Mouse (Mus musculus) activated CD4-positive, CD25-positive, alpha-beta regulatory T cell, adult 4 months (primary cell): ENCODE data around the gene H2-Q10. TPM values are rescaled to one million over a fixed set of nuclear protein-coding genes. Genes with fewer than 3 reads are reported as not detected.
"Not testable (repeated sequence)": the region's sequence is repeated elsewhere in the genome, so short reads cannot be mapped to it uniquely, and the experiment has no call there.

Experiments
- ATAC-seq: one replicate; pipeline ENCODE4 v1.8.0; 2017
- polyA plus RNA-seq, 2 experiments: library from polyadenylated mRNA; unstranded; fragments of 100-300 nt; shearing (Covaris generic); gene quantifications; one replicate each; pipeline ENCODE4 v1.2.1; 2017

H2-Q10 gene
- polyA plus RNA-seq, 2 experiments from 2014 or later = 7.3 to 20.1 TPM

DNA sequence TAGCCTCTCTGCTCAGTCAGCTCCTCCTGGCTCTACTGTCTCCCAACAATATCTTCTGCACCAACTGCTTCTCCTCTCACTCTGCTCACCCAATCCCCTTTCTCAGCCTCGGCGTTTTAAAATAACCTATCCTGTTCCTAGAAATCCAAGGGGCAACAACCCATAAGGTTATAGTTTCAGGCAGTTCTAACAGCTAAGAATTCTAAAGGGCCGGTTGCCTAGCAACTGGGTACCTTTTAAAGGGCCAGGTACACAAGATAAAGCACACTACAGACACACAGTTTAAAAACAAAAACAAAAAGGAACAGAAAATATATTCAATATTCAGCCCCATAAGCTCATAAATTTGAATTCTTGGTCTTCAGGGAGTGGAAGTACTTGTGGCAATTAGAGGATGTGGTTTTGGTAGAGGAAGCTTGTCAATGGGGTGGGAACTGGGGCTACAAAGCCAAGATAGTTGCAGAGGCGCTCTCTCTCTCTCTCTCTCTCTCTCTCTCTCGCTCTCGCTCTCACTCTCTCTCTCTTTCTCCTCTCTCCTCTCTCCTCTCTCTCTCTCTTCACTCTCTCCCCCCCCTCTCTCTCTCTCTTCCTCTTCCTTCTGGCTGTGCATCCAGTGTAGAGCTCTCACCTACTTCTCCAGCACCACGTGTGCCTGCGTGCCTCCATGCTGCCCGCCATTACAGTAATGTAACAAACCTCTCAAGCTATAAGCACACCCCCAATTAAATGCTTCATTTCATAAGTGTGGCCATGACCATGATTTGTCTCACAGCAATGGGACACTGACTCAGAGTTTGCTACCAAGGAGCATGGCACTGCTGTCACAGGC lies 9.2 kb upstream of the H2-Q10 start:
- ATAC-seq = peak; percentile 92

DNA sequence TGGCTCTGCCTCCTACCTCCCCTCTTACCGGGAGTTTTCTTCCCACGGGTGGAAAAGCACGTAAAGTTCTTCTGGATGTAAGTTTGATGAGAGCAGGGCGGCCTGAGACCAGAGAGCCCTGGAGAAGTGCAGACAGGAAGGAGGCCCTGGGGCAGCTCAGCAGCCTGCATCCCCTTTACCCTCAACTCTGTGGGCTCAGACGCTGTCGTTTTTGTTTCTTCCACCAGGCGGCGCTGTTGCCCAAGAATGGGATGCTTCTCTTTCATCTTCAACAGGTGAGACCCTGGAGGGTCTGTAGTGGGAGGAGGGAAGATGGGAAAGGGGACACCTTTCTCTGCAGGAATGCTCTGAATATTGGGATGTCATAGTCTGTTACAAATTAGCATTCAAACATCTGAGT lies 4.2 kb upstream of the H2-Q10 start:
- ATAC-seq = not testable (repeated sequence)

DNA sequence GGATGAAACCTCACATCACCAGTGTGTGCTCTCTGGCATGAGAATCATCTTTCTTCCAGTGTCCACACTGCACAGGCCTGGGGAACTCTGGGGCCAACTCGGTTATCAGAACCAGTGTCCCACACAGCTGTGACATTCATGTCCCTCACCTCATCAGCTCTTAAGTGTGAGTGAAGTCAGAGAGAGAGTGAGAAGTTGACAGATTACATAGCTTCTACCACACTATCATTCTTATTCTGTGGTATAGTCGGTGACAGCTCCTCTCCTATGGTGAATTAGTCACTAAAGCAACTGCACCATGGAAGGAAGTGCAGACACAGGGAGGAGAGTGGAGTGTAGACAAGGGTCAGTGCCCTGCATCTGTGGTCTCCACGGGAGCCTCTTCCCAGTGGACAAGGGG lies 953 bp upstream of the H2-Q10 start:
- not testable (repeated sequence) for ATAC-seq

GRCm38 (mm10) chr17:35484066-35484465 lies 14.2 kb downstream of the H2-Q10 start:
- no peak for ATAC-seq

DNA sequence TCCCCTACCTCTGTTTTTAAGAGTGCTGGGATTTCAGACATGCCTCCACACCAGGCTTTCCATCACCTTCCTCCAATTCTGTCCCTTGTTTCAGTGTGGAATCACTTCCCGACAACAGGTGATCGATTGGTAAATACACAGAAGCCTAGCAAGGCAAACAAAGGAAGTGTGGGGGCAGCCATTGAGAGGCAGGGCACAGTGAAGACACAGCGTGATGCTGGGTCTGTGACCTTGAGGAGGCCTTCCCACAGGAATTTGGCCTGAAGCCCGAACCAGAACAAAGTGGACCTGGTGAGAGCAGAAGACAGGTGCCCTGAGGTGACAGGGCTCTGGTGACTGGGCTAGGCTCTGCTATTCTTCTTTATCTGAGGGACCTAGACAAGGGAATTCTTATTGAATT lies 15.8 kb downstream of the H2-Q10 start:
- no peak for ATAC-seq

GRCm38 (mm10) chr17:35486726-35487125 lies 16.8 kb downstream of the H2-Q10 start:
- ATAC-seq = no peak

- ATAC-seq = no peak
Measured at GRCm38 (mm10) chr17:35488041-35488440, 18.2 kb downstream of the H2-Q10 start.

DNA sequence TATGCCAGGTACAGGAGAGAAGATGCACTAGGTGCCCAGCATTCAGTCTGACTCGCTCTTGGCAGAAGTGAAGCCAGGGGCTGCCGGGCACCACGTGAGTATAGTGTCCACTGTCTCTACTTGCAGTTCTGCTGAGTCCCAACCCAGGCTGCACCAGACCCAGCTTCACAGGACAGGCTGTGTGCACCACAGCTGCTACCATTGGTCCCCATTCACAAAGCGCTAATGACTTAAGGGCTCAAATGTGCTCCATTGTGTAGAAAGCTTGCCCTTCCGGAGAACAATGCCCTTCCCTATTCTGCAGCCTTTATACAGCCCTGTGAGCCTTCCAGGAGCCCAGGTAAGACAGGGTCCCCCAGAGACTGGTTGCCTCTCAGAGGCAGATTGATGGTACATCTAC lies 20.4 kb downstream of the H2-Q10 start:
- ATAC-seq = no peak

GRCm38 (mm10) chr17:35497124-35497523 lies 27.2 kb downstream of the H2-Q10 start:
- ATAC-seq = no peak

DNA sequence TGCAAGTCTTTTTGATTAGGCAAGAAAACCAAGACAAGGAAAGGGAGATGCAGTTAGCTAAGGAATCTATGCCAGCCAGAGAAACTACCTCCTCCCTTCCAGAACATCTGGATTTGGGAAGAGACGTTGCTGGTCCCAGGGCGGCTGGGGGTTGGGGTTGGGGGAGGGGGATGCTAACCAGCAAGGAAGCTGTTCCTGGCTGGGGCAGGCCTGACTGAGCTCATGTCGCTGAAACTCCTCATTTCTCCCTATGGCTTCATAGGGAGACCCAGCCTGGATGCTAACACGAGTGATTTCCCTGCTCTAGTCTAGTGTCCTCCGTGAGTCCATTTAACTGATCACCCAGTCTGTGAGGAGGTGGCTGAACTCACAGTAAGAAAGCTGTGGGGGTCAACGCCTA lies 32.3 kb downstream of the H2-Q10 start:
- no peak for ATAC-seq

DNA sequence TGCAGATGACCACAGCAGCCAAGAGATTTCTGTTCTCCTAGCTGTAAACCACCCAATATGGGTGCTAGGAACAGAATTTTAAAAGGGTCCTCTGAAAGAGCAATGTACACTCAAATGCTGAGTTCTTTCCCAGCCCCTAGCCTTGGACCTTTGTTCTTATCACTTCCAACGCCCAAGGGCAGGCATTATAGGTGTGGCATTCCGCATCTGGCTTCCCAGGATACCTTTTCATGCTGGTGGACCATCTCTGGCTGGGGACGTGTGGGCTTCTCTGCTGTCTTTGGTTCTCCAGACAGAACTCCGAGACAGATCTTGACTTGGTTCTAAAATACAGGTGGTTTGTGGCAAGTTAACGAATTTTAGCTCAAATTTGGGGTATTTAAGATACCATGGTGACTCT lies 32.9 kb downstream of the H2-Q10 start:
- no peak for ATAC-seq

DNA sequence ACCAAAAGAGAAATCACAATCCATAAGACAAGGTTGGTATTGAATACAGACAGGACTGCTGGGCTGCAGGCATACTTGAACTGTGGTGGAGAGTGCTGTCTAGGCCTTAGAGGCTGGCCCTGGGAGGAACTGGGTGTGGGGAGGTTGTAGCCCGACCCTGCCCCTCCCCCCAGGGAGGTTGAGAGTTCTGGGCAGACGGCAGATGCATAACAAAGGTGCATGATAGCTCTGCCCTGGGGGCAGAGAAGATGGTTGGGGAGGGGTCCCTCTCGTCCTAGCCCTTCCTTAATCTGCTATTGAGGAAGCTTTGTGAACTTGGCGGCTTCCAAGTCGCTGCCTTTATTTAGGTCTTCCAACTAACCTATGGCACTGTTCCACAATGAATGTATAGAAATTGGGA lies 34.0 kb downstream of the H2-Q10 start:
- no peak for ATAC-seq

DNA sequence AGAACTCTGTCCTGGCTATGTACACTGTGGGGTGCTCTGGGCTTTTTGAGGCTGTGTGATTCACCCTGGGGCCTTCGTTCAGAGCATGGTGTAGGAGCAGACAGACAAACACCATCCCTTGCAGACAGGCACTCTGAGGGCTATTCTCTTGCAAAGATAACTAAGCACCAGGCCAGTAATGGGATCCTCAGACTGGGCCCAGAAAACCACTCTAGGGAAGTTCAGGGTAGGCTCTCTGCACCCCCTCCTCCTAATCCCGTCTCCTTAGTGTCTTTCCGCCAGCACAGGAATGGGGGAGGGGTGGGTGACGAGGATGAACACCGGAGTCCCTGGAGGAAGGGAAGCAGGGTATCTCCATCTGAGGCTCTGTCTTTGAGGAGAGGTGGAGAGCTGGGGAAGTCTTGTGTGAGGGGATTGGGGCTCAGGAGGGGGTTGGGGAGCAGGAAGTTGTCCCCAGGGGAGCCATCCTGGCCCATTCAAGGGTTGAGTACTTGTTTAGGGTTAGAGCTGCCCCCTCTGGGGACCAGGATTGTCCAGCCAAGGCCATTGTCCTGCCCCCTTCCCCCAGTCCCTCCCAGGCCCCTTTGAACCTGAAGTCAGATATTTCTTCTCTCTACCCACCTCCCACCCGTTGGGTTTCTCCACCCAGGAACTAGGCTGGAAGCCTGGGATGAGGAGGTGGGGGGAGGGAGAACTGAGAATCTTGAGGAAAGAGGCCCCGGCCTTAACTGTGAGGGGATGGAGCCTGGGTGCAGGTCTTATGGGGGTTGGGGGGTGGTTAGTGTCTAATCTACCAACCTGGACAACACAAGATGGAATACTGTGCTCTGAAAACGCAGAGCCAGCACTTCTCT lies 35.0 kb downstream of the H2-Q10 start:
- ATAC-seq = no peak

GRCm38 (mm10) chr17:35505776-35506175 lies 35.9 kb downstream of the H2-Q10 start, which contains the start of gene Pou5f1:
Gene Pou5f1, plus strand, starts transcription at chr17:35506018.
- no peak for ATAC-seq

DNA sequence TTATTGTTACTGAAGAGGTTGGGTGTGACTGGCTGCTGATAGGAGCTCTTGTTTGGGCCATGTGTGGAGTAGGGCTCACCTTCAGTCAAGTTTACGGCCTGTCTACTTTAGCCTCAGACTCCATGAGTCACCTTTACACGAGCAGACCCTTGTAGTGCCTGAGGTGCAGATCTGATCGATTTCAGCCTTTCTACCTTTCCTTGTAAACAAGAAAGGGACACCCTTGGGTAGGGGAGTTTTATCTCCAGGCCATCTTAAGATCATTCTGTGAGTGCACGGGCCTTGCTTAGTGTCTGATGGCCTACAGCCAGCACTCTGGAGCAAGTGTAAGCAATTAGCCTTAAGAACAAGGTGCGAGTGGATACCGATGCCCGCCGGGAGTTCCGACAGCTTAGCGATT lies 37.0 kb downstream of the H2-Q10 start:
- ATAC-seq = no peak

DNA sequence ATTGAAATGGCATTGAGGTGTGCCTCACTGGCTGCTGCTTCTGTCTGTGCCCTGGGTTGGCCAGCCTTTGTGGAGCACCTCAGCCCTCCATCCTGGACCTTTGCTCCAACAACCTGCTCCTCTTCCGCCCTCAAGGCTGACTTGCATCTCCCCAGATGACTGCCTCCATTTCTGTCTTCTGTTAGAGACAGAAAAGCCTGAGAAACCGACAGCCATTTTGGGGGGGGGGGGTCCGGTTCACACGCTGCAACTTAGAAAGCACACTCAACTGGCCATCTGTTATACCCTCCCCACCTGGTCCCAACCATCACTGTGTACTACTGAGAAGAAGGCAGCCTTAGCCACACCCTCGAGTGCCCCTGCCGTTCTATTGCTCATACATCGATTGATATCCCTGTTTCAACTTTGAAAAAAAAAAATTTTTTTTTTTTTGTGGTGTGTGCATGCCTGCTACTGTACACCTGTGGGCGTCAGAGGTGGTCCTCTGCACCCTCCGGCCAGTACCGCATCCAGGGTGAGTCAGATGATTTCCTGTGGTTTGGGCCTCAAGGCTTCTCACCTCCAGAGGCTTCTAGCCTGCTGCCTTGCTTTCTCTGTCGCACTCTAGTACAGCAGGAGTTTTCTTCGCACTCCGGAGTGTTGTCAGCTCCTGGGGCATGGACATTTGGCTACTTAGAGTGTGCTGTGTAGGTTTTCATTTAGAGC lies 37.8 kb downstream of the H2-Q10 start:
- no peak for ATAC-seq

- not testable (repeated sequence) for ATAC-seq
Measured at GRCm38 (mm10) chr17:35508279-35508678, 38.4 kb downstream of the H2-Q10 start.

- peak; percentile 72 for ATAC-seq
Measured at GRCm38 (mm10) chr17:35509284-35509683, 39.4 kb downstream of the H2-Q10 start.

DNA sequence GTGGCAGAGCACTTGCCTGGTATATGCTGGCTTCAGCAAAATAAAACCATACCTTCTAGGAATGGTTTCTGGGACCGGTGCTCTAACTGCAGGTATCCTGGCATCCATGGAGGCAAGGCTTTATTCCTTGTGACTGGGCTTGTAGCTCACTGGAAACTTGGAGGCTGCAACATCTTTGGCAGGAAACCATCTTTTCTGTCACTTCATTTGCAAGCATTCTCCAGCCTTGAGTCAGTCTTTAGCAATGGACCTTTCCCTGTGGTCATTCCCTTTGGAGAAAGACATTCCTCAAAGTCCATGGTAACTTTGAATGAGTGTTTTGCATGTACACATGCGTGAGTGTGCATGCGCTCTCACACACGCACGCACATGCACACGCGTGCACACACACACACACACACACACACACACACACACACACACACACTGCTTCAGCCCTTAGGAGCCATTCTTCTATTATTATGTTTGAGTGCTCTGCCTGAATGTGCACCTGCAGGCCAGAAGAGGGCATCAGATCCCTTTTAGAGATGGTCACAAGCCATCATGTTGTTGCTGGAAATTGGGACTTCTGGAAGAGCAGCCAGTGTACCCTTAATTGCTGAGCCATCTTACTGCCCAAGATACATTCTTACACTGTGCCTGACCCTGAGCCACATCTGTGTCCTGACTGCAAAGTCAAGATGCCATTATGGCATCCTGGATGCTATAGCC lies 43.2 kb downstream of the H2-Q10 start:
- no peak for ATAC-seq

- ATAC-seq = no peak
Measured at GRCm38 (mm10) chr17:35513886-35514285, 44.0 kb downstream of the H2-Q10 start.

- ATAC-seq = no peak
Measured at GRCm38 (mm10) chr17:35514756-35515155, 44.9 kb downstream of the H2-Q10 start.

DNA sequence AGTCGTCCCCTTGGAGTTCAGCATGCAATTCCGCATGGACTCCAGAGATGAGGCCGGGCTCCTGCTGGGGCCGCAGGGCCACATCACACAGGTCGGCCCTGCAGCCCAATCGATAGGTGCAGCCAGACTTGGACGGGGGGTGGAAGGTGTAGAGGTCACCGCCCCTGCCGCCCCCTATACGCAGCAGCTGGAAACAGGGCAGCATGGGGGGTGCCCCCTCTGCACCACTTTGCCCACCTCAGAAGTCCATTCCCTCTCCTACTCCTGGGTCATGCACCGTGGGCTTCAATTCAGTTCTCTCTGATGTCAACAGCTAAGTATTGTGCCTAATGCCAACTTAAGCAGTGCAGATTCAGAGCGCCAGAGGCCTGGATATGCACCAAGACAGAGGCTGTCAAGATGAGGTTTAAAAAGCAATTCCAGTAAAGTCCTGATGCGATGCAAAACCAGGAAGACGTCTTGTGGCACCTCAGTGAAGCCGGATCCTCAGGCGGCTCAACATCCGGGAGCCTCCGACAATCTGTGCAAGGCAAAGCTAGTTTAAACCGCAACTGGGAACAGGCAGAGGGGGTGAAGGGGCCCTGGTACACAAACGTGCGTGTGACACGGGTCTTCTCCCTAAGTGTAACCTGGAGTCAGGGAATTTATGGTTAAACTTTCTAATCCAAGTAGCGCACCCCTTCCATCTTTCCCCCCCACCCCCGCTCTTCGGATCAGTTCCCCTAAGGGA lies 46.2 kb downstream of the H2-Q10 start:
- no peak for ATAC-seq
